Mouse (Mus musculus) brown adipose tissue, adult 24 weeks (tissue): ENCODE data around the gene Cacna1h. TPM values are rescaled to one million over a fixed set of nuclear protein-coding genes. Genes with fewer than 3 reads are reported as not detected.

Experiments
- H3K27ac ChIP-seq: fragments of 200-500 bp; replicated peaks from 2 replicates; pipeline ENCODE4 v1.5.1; 2012; ENCODE audit warnings: low read depth, mild to moderate bottlenecking, low read length
- H3K4me1 ChIP-seq: fragments of 200-500 bp; 2 replicates; pipeline ENCODE4 v1.6.1; 2012; ENCODE audit warnings: low read length, mixed read lengths; ENCODE audit not compliant: control insufficient read depth, insufficient read depth, insufficient read length
- H3K4me3 ChIP-seq: fragments of 200-500 bp; 2 replicates; pipeline ENCODE4 v1.5.1; 2012; ENCODE audit warnings: low read depth, mild to moderate bottlenecking, low read length, moderate library complexity; ENCODE audit not compliant: insufficient read depth
- polyA plus RNA-seq: library from polyadenylated mRNA; stranded (reverse); fragments of >200 nt; gene quantifications from 2 replicates; pipeline ENCODE4 v1.2.4, GENCODE M21; 2012; ENCODE audit not compliant: missing spikeins, insufficient read depth, insufficient read length

Cacna1h gene
- polyA plus RNA-seq, 1 experiment: not detected

- Histone ChIP-seq H3K27ac (no peak overlapping the region), H3K4me1 (no peaks in the 10 kb centered on the region), H3K4me3 (no peak overlapping the region)
Measured at GRCm38 (mm10) chr17:25406011-25406441, 27.6 kb downstream of the Cacna1h start.

- Histone ChIP-seq H3K4me3 (no peak overlapping the region), H3K4me1 (no peaks in the 10 kb centered on the region), H3K27ac (no peak overlapping the region)
Measured at GRCm38 (mm10) chr17:25405224-25405895, 28.2 kb downstream of the Cacna1h start.

- H3K27ac ChIP-seq: no peak overlapping the region
- no peak overlapping the region for H3K4me3 ChIP-seq
- no peaks in the 10 kb centered on the region for H3K4me1 ChIP-seq
Measured at GRCm38 (mm10) chr17:25404190-25404589, 29.4 kb downstream of the Cacna1h start.

GRCm38 (mm10) chr17:25402224-25402623, 31.4 kb downstream of the Cacna1h start:
- Histone ChIP-seq H3K4me3 (no peak overlapping the region), H3K4me1 (no peaks in the 10 kb centered on the region), H3K27ac (no peak overlapping the region)

- Histone ChIP-seq H3K4me1 (no peaks in the 10 kb centered on the region), H3K27ac (no peak overlapping the region), H3K4me3 (no peak overlapping the region)
Measured at GRCm38 (mm10) chr17:25401491-25401890, 32.1 kb downstream of the Cacna1h start.

GRCm38 (mm10) chr17:25400443-25400842, 33.1 kb downstream of the Cacna1h start:
- Histone ChIP-seq H3K4me1 (no peaks in the 10 kb centered on the region), H3K4me3 (no peak overlapping the region), H3K27ac (no peak overlapping the region)

- H3K4me1 ChIP-seq: no peaks in the 10 kb centered on the region
- H3K4me3 ChIP-seq: no peak overlapping the region
- no peak overlapping the region for H3K27ac ChIP-seq
Measured at GRCm38 (mm10) chr17:25398520-25398838, 35.1 kb downstream of the Cacna1h start.

GRCm38 (mm10) chr17:25397804-25398519, 35.6 kb downstream of the Cacna1h start:
- H3K27ac ChIP-seq: no peak overlapping the region
- no peaks in the 10 kb centered on the region for H3K4me1 ChIP-seq
- H3K4me3 ChIP-seq: no peak overlapping the region

- Histone ChIP-seq H3K27ac (no peak overlapping the region), H3K4me3 (no peak overlapping the region), H3K4me1 (no peaks in the 10 kb centered on the region)
Measured at GRCm38 (mm10) chr17:25394526-25394925, 39.1 kb downstream of the Cacna1h start.

- Histone ChIP-seq H3K4me1 (no peaks in the 10 kb centered on the region), H3K27ac (no peak overlapping the region), H3K4me3 (no peak overlapping the region)
Measured at GRCm38 (mm10) chr17:25374011-25374410, 59.6 kb downstream of the Cacna1h start.

GRCm38 (mm10) chr17:25372491-25372890, 61.1 kb downstream of the Cacna1h start:
- Histone ChIP-seq H3K4me3 (no peak overlapping the region), H3K27ac (no peak overlapping the region), H3K4me1 (no peaks in the 10 kb centered on the region)

GRCm38 (mm10) chr17:25368973-25369372, 64.6 kb downstream of the Cacna1h start, which contains the start of gene Tpsg1:
TSS of gene Tpsg1 (plus strand) at chr17:25369273.
- Histone ChIP-seq H3K27ac (no peak within 1 kb of the TSS), H3K4me1 (no peaks in the 10 kb centered on the region), H3K4me3 (no peak within 1 kb of the TSS)

GRCm38 (mm10) chr17:25366005-25366404, 67.6 kb downstream of the Cacna1h start, which contains the start of gene Tpsb2:
TSS of gene Tpsb2 (plus strand) at chr17:25366305.
- H3K27ac ChIP-seq: no peak within 1 kb of the TSS
- no peaks in the 10 kb centered on the region for H3K4me1 ChIP-seq
- H3K4me3 ChIP-seq: no peak within 1 kb of the TSS

- no peaks in the 10 kb centered on the region for H3K4me1 ChIP-seq
- no peak overlapping the region for H3K4me3 ChIP-seq
- H3K27ac ChIP-seq: no peak overlapping the region
Measured at GRCm38 (mm10) chr17:25363726-25364125, 69.9 kb downstream of the Cacna1h start.

GRCm38 (mm10) chr17:25361291-25361690, 72.3 kb downstream of the Cacna1h start:
- no peak overlapping the region for H3K4me3 ChIP-seq
- no peak overlapping the region for H3K27ac ChIP-seq
- H3K4me1 ChIP-seq: no peaks in the 10 kb centered on the region

GRCm38 (mm10) chr17:25345462-25345861, 88.1 kb downstream of the Cacna1h start, which contains the start of gene Tpsab1:
TSS of gene Tpsab1 (minus strand) at chr17:25345562.
- Histone ChIP-seq H3K4me3 (no peak within 1 kb of the TSS), H3K27ac (no peak within 1 kb of the TSS), H3K4me1 (no peaks in the 10 kb centered on the region)
